Mouse (Mus musculus) c-Kit-positive CD71-positive TER-119-negative erythroid progenitor cells, embryonic 14.5 days (primary cell): ENCODE measurements at regions not wholly inside any gene's neighbourhood (a gene's known extent, or its start where the extent isn't known, plus 50 kb on each side); places are given as distances from the start of the nearest gene placed in this dataset.

Experiments used
- DNase-seq: peaks from one replicate; pipeline ENCODE4 v3.0.0-alpha.2; 2013; ENCODE audit warnings: low read depth

- DNase-seq: no peak
Measured at GRCm38 (mm10) chr15:11572063-11572462, 172.6 kb upstream of the Tars start.

GRCm38 (mm10) chr15:11565503-11566031, 166.1 kb upstream of the Tars start:
- no peak for DNase-seq

GRCm38 (mm10) chr15:11552568-11552967, 153.1 kb upstream of the Tars start:
- DNase-seq: no peak

DNA sequence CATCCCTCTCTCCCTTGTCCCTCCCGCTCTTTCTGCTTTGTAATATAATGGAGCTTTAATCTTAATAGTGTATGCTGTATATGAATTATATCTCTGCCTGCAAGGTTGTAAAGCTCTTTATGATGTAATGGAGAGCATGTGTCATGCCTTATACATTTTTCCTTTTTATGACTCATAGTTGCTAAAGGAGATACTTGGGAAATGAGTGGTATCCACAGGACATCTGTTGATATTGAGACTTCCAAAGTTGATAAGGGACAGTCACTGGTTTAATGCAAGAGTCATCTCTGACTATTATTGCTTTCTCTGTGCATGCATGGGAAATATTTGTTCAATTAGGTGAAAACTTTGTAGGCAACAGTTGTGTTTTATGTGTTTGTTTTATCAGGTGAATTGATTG, 152.6 kb upstream of the Tars start:
- no peak for DNase-seq

- DNase-seq: no peak
Measured at GRCm38 (mm10) chr15:11539485-11539884, 140.0 kb upstream of the Tars start.

DNA sequence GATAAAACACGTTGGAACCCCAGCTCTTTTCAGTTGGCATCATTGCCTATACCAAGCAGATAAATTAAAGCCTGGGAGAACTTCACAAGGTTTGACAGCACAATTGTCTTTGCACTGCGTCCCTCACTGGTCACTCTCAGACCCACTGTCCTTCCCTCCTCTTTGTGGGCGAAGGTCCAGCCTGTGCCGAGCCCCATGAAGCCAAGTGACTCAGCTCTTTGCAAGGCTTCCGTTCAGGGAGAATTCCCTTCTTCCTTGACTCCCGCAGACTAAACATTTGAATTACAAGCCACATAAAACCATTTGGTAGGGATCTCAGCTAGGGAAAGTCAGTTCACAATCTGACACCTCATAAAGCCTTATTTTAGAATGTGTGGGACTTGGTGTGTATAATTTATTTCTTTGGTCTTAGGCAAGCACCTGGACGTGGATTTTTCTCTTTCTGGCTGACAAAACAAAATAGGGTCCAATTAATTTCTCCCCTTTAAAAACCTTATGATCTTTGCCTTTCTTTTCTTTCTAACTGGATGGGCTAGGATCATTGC, 136.7 kb upstream of the Tars start:
- DNase-seq: no peak

DNA sequence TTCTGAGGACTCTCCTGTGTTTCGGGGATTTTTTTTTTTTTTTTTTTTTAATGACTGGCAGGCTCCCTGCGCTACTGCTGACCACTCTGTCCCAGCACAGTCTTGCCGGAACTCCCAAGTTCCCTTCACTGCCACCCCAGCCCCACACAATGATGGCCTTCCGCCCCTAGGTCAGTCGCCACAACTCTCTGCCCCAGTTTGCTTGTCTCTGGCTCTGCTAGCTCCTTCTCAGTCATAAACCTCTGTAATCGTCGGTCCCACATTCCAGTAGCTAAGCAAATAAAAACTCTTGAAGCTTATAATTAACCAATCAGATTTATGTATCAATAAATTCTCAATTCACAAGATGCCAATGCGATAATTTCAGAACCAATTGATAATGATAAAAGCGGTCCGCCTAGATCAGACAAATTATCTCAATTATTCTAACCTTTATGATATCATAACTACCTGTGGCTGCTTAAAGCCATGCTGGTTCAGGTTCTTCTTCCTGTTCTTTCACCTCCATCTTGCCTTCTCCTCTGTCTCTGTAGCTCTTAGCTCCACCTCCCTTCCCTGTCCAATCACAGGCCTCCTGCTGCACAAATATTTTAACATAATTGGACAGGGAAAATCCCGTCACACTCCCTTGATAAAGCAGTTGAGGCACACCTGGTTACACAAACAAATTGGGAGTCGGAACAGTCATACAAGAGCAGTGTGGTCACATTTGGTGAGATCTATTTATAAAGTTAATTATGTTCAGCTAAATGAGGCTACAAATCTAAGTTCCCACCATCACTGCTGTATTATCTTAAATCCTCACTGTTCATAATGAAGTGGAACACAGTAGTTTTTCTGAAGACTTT, 135.2 kb upstream of the Tars start:
- no peak for DNase-seq

- no peak for DNase-seq
Measured at GRCm38 (mm10) chr15:11533616-11534015, 134.2 kb upstream of the Tars start.

DNA sequence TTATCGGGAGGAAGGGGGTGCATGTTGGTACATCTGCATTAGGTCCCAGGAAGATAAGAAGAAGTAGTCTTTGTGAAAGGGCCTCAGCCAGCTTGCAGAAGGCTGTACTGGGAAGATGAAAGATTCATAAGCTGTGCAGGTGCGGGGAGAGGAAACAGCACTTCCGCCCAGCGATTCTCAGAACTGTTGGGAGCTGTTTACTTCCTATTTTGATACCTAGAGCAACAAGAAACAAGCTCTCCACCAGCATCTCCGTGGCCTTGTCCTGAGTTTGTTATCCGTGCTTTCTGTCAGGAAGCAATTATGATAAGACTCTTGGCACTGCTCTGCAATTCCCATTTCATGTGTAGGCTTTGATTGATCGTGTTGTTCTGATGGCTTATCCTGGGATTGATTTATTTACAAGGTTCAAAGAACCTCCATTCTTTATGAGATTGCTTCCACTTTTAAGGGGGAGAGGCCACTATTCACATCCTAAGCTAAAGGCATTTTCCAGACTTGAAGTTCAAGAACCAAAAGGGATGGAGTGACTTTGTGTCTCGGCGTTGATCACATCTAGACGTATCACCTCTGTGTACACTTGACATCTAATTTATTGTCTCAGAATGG, 133.6 kb upstream of the Tars start:
- no peak for DNase-seq

DNA sequence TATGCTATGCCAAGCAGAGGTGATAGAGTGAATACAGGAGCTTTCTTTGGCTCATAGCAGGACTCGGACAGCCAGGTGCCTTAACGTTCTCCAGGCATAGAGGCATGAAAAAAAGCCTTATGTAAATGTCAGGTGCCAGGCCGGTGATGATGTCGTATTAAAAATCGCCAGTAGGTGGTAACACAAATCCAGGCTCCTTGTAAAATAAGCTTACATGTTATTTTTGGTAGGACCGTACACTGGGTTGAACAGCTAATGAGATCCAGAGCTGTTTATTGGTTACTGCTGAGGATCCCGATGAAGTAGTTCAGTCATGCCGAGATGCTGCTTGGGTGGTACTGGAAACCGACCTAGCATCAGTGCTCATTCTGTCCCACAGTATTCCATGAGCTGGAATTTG, 133.1 kb upstream of the Tars start:
- no peak for DNase-seq

GRCm38 (mm10) chr15:11529819-11530810, 130.7 kb upstream of the Tars start:
- DNase-seq: no peak

DNA sequence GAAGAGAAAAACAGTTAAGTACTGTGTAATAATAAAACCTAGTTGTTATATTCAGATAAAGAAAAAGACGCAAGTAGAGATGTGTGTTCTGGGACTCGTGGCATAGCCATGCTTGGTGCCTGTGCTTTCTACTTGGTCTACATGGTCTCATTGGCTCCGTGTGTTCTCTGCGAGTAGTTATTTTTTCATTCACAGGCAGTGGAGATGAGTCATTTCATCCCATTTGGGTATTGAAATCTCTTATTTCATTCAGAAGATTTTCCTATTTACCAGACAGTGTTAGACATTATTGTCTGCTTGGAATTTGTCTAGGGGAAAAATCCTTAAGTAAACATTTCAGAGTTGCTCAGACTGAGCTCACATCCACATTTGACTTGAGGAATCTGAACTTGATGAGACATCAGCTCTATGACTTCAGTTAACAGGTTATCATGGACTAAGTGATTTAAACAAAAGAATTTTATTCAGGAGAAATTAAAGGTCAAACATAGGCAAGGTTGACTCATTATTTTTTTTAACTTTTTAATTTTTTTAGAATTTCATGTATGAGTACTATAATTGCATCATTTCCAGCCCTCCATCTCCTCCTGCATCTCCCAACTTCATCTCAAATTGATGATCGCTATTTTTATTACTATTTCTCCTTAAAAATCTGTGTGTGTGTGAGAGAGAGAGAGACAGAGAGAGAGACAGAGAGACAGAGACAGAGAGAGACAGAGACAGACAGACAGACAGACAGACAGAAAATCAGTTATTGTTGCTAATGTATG, 125.1 kb upstream of the Tars start:
- DNase-seq: no peak

GRCm38 (mm10) chr15:11518565-11518964, 119.1 kb upstream of the Tars start:
- DNase-seq: no peak

GRCm38 (mm10) chr15:11517892-11518291, 118.4 kb upstream of the Tars start:
- DNase-seq: no peak

- DNase-seq: no peak
Measured at GRCm38 (mm10) chr15:11505076-11505639, 105.7 kb upstream of the Tars start.

DNA sequence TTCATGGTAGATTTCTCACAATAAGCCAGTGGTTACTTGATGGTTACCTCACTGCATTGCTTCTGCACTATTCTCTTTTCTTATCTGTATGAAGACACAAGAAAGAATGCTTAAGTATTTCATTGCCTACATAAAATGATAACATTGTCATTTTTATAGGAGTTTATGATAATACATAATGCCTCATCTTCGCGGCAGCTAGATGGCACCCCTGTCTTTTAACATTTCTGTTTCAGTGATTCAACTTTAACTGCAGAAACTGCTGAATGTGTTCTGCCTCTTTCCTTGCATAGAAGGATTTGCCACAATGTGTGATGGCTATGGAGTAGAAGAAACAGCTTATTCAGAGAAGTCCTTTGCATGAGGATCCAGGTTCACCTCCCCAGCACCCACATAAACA, 97.0 kb upstream of the Tars start:
- no peak for DNase-seq

DNA sequence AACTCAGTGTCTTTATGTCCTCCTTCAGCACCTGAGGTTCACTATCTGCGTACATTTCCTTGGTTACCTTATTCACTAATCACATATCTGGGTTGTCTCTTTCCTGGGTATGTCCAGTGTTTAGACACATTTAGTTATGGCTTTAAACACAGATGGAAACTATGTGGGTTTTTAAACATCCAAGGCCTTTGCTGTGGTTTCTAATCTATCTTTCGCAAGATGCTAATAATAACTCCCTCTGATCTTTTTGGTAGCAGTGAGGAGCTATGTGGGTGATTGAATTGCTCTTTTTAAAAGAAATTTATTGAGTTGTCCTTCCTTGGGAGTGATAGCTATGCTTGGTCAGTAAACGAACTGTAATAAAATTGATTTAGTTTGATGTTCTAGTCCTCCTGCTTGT, 89.7 kb upstream of the Tars start:
- DNase-seq: no peak

DNA sequence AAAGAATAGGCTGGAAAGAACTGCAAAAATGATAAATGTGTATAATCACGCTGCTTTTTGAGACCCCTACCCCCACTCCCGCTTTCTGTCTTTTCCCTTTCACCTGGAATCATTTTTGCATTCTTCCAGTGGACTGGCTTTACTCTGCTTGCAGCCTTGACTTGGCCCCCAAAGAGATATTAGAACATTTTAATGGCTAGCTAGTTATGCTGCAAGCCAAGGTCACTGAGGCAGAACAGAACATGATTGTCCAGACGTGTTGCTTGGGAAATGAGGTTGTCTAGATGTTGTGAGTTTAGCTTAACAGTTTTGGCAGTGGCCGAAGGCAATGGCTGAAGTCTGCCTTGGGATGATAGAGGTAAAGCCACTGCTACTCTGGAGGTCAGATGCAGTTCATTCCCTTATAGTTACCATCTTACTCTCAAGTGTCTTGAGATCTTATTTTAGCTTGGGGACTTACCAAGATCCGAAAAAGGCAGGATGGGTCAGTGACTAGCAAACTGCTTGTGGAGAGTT, 87.9 kb upstream of the Tars start:
- DNase-seq: no peak

- DNase-seq: no peak
Measured at GRCm38 (mm10) chr15:11483916-11484315, 84.5 kb upstream of the Tars start.

DNA sequence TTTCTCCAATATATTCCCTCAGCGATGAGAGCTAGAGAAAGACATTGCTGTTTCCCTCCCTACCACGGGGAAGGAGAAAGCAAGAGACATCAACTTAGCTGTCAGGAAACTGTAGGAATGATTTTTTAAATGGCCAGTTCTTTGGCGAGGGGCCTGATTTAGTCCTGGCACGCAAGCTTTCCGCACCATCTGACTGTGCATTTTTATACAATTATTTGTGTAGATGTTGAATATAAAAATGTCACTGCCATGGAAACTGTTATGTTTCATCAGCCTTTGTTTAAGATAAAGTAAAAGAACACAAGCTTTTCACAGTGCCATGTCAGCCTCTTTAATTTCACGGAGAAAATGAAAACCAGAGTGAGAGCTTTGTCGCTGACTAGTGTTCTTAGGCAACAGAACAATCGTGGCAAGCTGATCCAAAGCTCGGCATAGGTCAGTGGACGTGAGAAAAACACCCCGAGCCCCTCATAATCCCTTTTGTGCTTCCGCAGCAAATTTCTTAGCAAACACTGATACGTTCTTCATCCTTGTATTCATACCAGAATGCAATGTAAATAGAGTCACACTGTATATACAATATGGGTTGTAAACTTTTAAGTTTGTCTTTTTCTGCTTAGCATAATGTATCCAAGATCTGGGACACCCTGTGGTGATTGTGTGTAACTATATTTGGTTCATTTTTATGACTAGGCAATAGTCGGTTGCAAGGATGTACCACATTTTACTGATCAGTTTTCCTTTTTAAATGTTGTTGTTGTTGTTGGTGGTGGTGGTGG, 79.9 kb upstream of the Tars start:
- no peak for DNase-seq
